ENCODE assay signal across 20 mouse cellular contexts in genomic region chr6:112835413-112835812, GRCm38 (mm10).
A peak's percentile ranks its signal among the peaks of the same experiment; 100 is the strongest.
DNase-seq lines count a peak whose midpoint lies in the region; ATAC-seq and TF ChIP-seq lines count a peak whose summit lies in the region.
"Had no signal": no experiment of that assay in that cellular context is flagged by ENCODE, and none has a peak within 500 bp of the region (broad histone marks: within the 10 kb centered on the region; RNA-seq: fewer than 3 reads in every experiment).

No protein-coding gene starts in this region.

- no peak overlapping the region for H3K9ac ChIP-seq in liver, postnatal 0 days (replicated peaks)
- H3K9ac ChIP-seq in liver, embryonic 12.5 days: no peak overlapping the region
- no peak overlapping the region for H3K9ac ChIP-seq in midbrain, embryonic 14.5 days (replicated peaks; ENCODE audit: low read length)
- H3K9ac ChIP-seq: embryonic facial prominence, embryonic 13.5 days; stomach, embryonic 15.5 days had no signal

- TF ChIP-seq CTCF in liver, postnatal 0 days (IDR thresholded peaks at IDR 0.05; ENCODE audit: low read depth): no peak

- H3K27ac ChIP-seq in liver, postnatal 0 days (ENCODE audit: low read depth): no peak overlapping the region
- peak overlapping the region; percentile 20; the same call in 1 of the 2 replicates for H3K27ac ChIP-seq in liver, embryonic 12.5 days
- H3K27ac ChIP-seq in midbrain, embryonic 14.5 days (replicated peaks; ENCODE audit: low read depth, low read length): 0 out of 2 replicates have a peak overlapping the region, but pooled peaks have one; percentile 46
- H3K27ac ChIP-seq: embryonic facial prominence, embryonic 13.5 days; stomach, embryonic 15.5 days had no signal

- H3K4me1 ChIP-seq in liver, postnatal 0 days (ENCODE audit: insufficient read depth): no peaks in the 10 kb centered on the region
- H3K4me1 ChIP-seq in liver, embryonic 12.5 days: peaks cover 30% of the 10 kb centered on the region
- H3K4me1 ChIP-seq in midbrain, embryonic 14.5 days (ENCODE audit: control insufficient read depth, insufficient read depth, low read length): peaks cover 62% of the 10 kb centered on the region
- H3K4me1 ChIP-seq: stomach, embryonic 15.5 days had no signal

- H3K27me3 ChIP-seq in liver, postnatal 0 days (ENCODE audit: insufficient read depth, low read length): no peaks in the 10 kb centered on the region
- no peaks in the 10 kb centered on the region for H3K27me3 ChIP-seq in liver, embryonic 12.5 days (replicated peaks)
- H3K27me3 ChIP-seq in midbrain, embryonic 14.5 days (ENCODE audit: control insufficient read depth, insufficient read depth, low read length): no peaks in the 10 kb centered on the region
- H3K27me3 ChIP-seq: embryonic facial prominence, embryonic 13.5 days; Patski; stomach, embryonic 15.5 days had no signal

- H3K9me3 ChIP-seq in liver, postnatal 0 days (ENCODE audit: low read length): no peaks in the 10 kb centered on the region
- H3K9me3 ChIP-seq in liver, embryonic 12.5 days (replicated peaks): no peaks in the 10 kb centered on the region
- H3K9me3 ChIP-seq in midbrain, embryonic 14.5 days (ENCODE audit: control insufficient read depth, low read length): no peaks in the 10 kb centered on the region
- H3K9me3 ChIP-seq: embryonic facial prominence, embryonic 13.5 days; stomach, embryonic 15.5 days had no signal

- intact Hi-C loops in left cerebral cortex, postnatal 10 days (cut with DNase I): no loop called here

- no peak overlapping the region for H3K4me2 ChIP-seq in liver, postnatal 0 days (ENCODE audit: low read depth, low read length)
- peak overlapping the region; percentile 9 for H3K4me2 ChIP-seq in liver, embryonic 12.5 days
- H3K4me2 ChIP-seq in midbrain, embryonic 14.5 days (ENCODE audit: low read length): no peak overlapping the region
- H3K4me2 ChIP-seq: embryonic facial prominence, embryonic 13.5 days; stomach, embryonic 15.5 days had no signal

- H3K4me3 ChIP-seq in liver, postnatal 0 days (ENCODE audit: low read depth, low read length): no peak overlapping the region
- no peak overlapping the region for H3K4me3 ChIP-seq in liver, embryonic 12.5 days
- H3K4me3 ChIP-seq in midbrain, embryonic 14.5 days (replicated peaks; ENCODE audit: low read depth, low read length): no peak overlapping the region
- H3K4me3 ChIP-seq: embryonic facial prominence, embryonic 13.5 days; stomach, embryonic 15.5 days had no signal

- H3K36me3 ChIP-seq in liver, postnatal 0 days (replicated peaks; ENCODE audit: insufficient read depth, low read length): no peaks in the 10 kb centered on the region
- H3K36me3 ChIP-seq in liver, embryonic 12.5 days: no peaks in the 10 kb centered on the region
- H3K36me3 ChIP-seq in midbrain, embryonic 14.5 days (ENCODE audit: control insufficient read depth, insufficient read depth, low read length): no peaks in the 10 kb centered on the region
- H3K36me3 ChIP-seq: embryonic facial prominence, embryonic 13.5 days; stomach, embryonic 15.5 days had no signal

- WGBS in liver, postnatal 0 days (ENCODE audit: insufficient replicate concordance): 36% methylated on average over 4 of the region's 4 CpGs
- WGBS in liver, embryonic 12.5 days (ENCODE audit: insufficient replicate concordance): 9% methylated on average over 4 of the region's 4 CpGs
- WGBS in midbrain, embryonic 14.5 days: 75% methylated on average over 4 of the region's 4 CpGs

- no peak for TF ChIP-seq EP300 in liver, postnatal 0 days (IDR thresholded peaks at IDR 0.05; ENCODE audit: low read depth)

- ATAC-seq in liver, postnatal 0 days: no peak
- peak; percentile 77 for ATAC-seq in common myeloid progenitor, adult 5-6 weeks (replicated peaks; ENCODE audit: low read depth, poor library complexity, severe bottlenecking)
- ATAC-seq in liver, embryonic 12.5 days: peak; percentile 69
- ATAC-seq in midbrain, embryonic 14.5 days (ENCODE audit: low FRiP score, low TSS enrichment): no peak
- ATAC-seq: inflammation-experienced regulatory T-cells, adult 6 months; Patski had no signal

- peak; percentile 27 for DNase-seq in liver
- DNase-seq in liver, postnatal 0 days: no peak
- DNase-seq in midbrain, embryonic 14.5 days: no peak
- no peak for DNase-seq in left cerebral cortex, postnatal 10 days (ENCODE audit: extremely low spot score in 1 of 2, low spot score in 2 of 2)
- no peak for DNase-seq in right cerebral cortex, postnatal 25 days
- DNase-seq: adrenal gland, adult 8-10 months; cerebellum, adult 9-11 months; gastrocnemius, postnatal 10 days; heart, adult 18-20 months; heart, postnatal 36 days; kidney, adult 8-10 months; kidney, postnatal 14 days; left cerebral cortex, postnatal 4 days; thymus, adult 2 months had no signal

Comparison
In these comparisons a context has a peak if more than half of its experiments do, and no peak if none do; other contexts are left out.
1. ATAC-seq: peak in common myeloid progenitor, adult 5-6 weeks (single experiment) and liver, embryonic 12.5 days (single experiment); none in liver, postnatal 0 days (single experiment) and midbrain, embryonic 14.5 days (single experiment).